Comparison of ENCODE assay signal across 24 mouse cellular contexts in genomic region chr13:41244306-41244830, GRCm38 (mm10). TPM values are rescaled to one million over a fixed set of nuclear protein-coding genes. Genes with fewer than 3 reads are reported as not detected.
DNase-seq lines count a peak whose midpoint lies in the region; ATAC-seq and TF ChIP-seq lines count a peak whose summit lies in the region.
"Had no signal": no experiment of that assay in that cellular context is flagged by ENCODE, and none has a peak within 500 bp of the region (broad histone marks: within the 10 kb centered on the region; RNA-seq: fewer than 3 reads in every experiment).

No protein-coding gene starts in this region.

- H3K9ac ChIP-seq in heart, adult 2 months (ENCODE audit: low read depth, low read length), result no peak overlapping the region
- H3K9ac ChIP-seq in kidney, embryonic 16.5 days (replicated peaks; ENCODE audit: low read length), result no peak overlapping the region
- no peak overlapping the region for H3K9ac ChIP-seq in MEL (ENCODE audit: control insufficient read depth, low read depth, low read length, poor library complexity, severe bottlenecking)
- H3K9ac ChIP-seq in hindbrain, embryonic 12.5 days, result no peak overlapping the region
- H3K9ac ChIP-seq: embryonic facial prominence, embryonic 13.5 days; liver, embryonic 14.5 days; midbrain, embryonic 13.5 days; neural tube, embryonic 13.5 days had no signal

- WGBS in heart, adult 2 months, result 18% methylated on average over 6 of the region's 6 CpGs
- WGBS in kidney, embryonic 16.5 days, result 56% methylated on average over 6 of the region's 6 CpGs
- 63% methylated on average over 6 of the region's 6 CpGs for WGBS in hindbrain, embryonic 12.5 days

- no peak for TF ChIP-seq EP300 in heart, adult 2 months (IDR thresholded peaks at IDR 0.05; ENCODE audit: insufficient read depth, low read depth, low read length)
- no peak for TF ChIP-seq EP300 in MEL (IDR thresholded peaks at IDR 0.05; ENCODE audit: low read depth in 1 of 2, low read length in 2 of 2)

- no peaks in the 10 kb centered on the region for H3K27me3 ChIP-seq in heart, adult 2 months (ENCODE audit: control insufficient read depth, insufficient read depth, low read length)
- no peaks in the 10 kb centered on the region; the same call in 1 of the 2 replicates for H3K27me3 ChIP-seq in kidney, embryonic 16.5 days (ENCODE audit: insufficient read depth, low read length)
- no peaks in the 10 kb centered on the region for H3K27me3 ChIP-seq in MEL (ENCODE audit: control insufficient read depth in 1 of 2, insufficient read depth in 2 of 2, low read length in 2 of 2)
- peaks cover 2% of the 10 kb centered on the region; the same call in 1 of the 2 replicates for H3K27me3 ChIP-seq in hindbrain, embryonic 12.5 days
- H3K27me3 ChIP-seq: embryonic facial prominence, embryonic 13.5 days; neural tube, embryonic 13.5 days had no signal

- peak; percentile 42 for TF ChIP-seq CTCF in heart, adult 2 months (IDR thresholded peaks at IDR 0.05)
- no peak for TF ChIP-seq CTCF in MEL (IDR thresholded peaks at IDR 0.05 in 2 of 3, conservative IDR thresholded peaks at IDR 0.05 in 1 of 3; ENCODE audit: control insufficient read depth in 1 of 3, insufficient read depth in 1 of 3, low read depth in 2 of 3, low read length in 3 of 3, poor library complexity in 1 of 3, severe bottlenecking in 1 of 3)

- H3K4me2 ChIP-seq in kidney, embryonic 16.5 days (replicated peaks; ENCODE audit: low read depth, low read length), result no peak overlapping the region
- H3K4me2 ChIP-seq in hindbrain, embryonic 12.5 days (replicated peaks), result no peak overlapping the region
- H3K4me2 ChIP-seq: embryonic facial prominence, embryonic 13.5 days; midbrain, embryonic 13.5 days; neural tube, embryonic 13.5 days had no signal

- H3K4me1 ChIP-seq in heart, adult 2 months (ENCODE audit: control insufficient read depth, insufficient read depth, low read length), result no peaks in the 10 kb centered on the region; the same call in none of the 2 replicates
- peaks cover 4% of the 10 kb centered on the region for H3K4me1 ChIP-seq in kidney, embryonic 16.5 days (ENCODE audit: insufficient read depth, low read length)
- peaks cover 0 to 8% of the 10 kb centered on the region in 2 experiments; a peak in 1 of 4 replicates for H3K4me1 ChIP-seq in MEL (ENCODE audit: control insufficient read depth in 1 of 2, insufficient read depth in 2 of 2, low read length in 2 of 2)
- peaks cover 4% of the 10 kb centered on the region for H3K4me1 ChIP-seq in hindbrain, embryonic 12.5 days

- H3K9me3 ChIP-seq in kidney, embryonic 16.5 days (ENCODE audit: low read length), result no peaks in the 10 kb centered on the region
- no peaks in the 10 kb centered on the region for H3K9me3 ChIP-seq in MEL (replicated peaks; ENCODE audit: insufficient read depth, low read length)
- H3K9me3 ChIP-seq in hindbrain, embryonic 12.5 days (replicated peaks), result no peaks in the 10 kb centered on the region
- H3K9me3 ChIP-seq: embryonic facial prominence, embryonic 13.5 days; hindbrain, embryonic 10.5 days; midbrain, embryonic 13.5 days; neural tube, embryonic 13.5 days had no signal

- H3K36me3 ChIP-seq in heart, adult 2 months (ENCODE audit: control insufficient read depth, insufficient read depth, low read length), result peaks cover 3% of the 10 kb centered on the region; the same call in 1 of the 2 replicates
- no peaks in the 10 kb centered on the region for H3K36me3 ChIP-seq in kidney, embryonic 16.5 days (ENCODE audit: insufficient read depth, low read length)
- peaks cover 0 to 5% of the 10 kb centered on the region in 2 experiments; a peak in 2 of 4 replicates for H3K36me3 ChIP-seq in MEL (ENCODE audit: control insufficient read depth in 1 of 2, insufficient read depth in 2 of 2, low read length in 2 of 2)
- no peaks in the 10 kb centered on the region for H3K36me3 ChIP-seq in hindbrain, embryonic 12.5 days
- H3K36me3 ChIP-seq: embryonic facial prominence, embryonic 13.5 days; hindbrain, embryonic 10.5 days; midbrain, embryonic 13.5 days; neural tube, embryonic 13.5 days had no signal

- no peaks in the 10 kb centered on the region for H3K79me2 ChIP-seq in heart, adult 2 months (replicated peaks; ENCODE audit: control insufficient read depth, insufficient read depth, low read length)
- no peaks in the 10 kb centered on the region for H3K79me2 ChIP-seq in MEL (ENCODE audit: control insufficient read depth, insufficient read depth, low read length, poor library complexity)

- no peak for TF ChIP-seq POLR2A in heart, adult 2 months (IDR thresholded peaks at IDR 0.05; ENCODE audit: insufficient read depth, low read depth, low read length)
- no peak for TF ChIP-seq POLR2A in MEL (IDR thresholded peaks at IDR 0.05; ENCODE audit: control insufficient read depth in 1 of 2, insufficient read depth in 1 of 2, low read depth in 1 of 2, low read length in 2 of 2, poor library complexity in 1 of 2)

- H3K27ac ChIP-seq in heart, adult 2 months, result no peak overlapping the region; the same call in 1 of the 2 replicates
- H3K27ac ChIP-seq in kidney, embryonic 16.5 days (ENCODE audit: low read length), result no peak overlapping the region
- H3K27ac ChIP-seq in MEL (ENCODE audit: control insufficient read depth, low read depth, low read length), result no peak overlapping the region
- no peak overlapping the region for H3K27ac ChIP-seq in hindbrain, embryonic 12.5 days
- H3K27ac ChIP-seq: embryonic facial prominence, embryonic 13.5 days; hindbrain, embryonic 10.5 days; liver, embryonic 14.5 days; midbrain, embryonic 13.5 days; neural tube, embryonic 13.5 days had no signal

- no peak for TF ChIP-seq RAD21 in MEL (IDR thresholded peaks at IDR 0.05; ENCODE audit: low read depth, low read length)

- intact Hi-C loops in heart, adult 2 months (cut with DNase I), result no loop called here
- intact Hi-C loops in left cerebral cortex, postnatal 25 days (cut with DNase I), result no loop called here

- DNase-seq in heart, adult 2 months, result no peak
- DNase-seq in heart, adult 18-20 months, result no peak
- peak; percentile 13 for DNase-seq in kidney, postnatal 10 days
- no peak for DNase-seq in MEL (ENCODE audit: low read depth, low spot score)
- DNase-seq in retina, adult 2 months (ENCODE audit: low read depth, low spot score), result peak; percentile 82
- no peak for DNase-seq in left cerebral cortex, postnatal 25 days (ENCODE audit: low spot score in 2 of 2)
- DNase-seq: adrenal gland, adult 8-10 months; cerebellum, adult 9-10 months; kidney, adult 8-10 months; layer of hippocampus, adult 9-11 months; thymus, adult 18-20 months had no signal

- H3K4me3 ChIP-seq in heart, adult 2 months, result no peak overlapping the region
- no peak overlapping the region for H3K4me3 ChIP-seq in kidney, embryonic 16.5 days (ENCODE audit: low read length)
- H3K4me3 ChIP-seq in MEL (ENCODE audit: control insufficient read depth in 1 of 2, insufficient read depth in 1 of 2, low read depth in 2 of 2, low read length in 2 of 2), result no peak overlapping the region
- no peak overlapping the region for H3K4me3 ChIP-seq in hindbrain, embryonic 12.5 days
- H3K4me3 ChIP-seq: embryonic facial prominence, embryonic 13.5 days; hindbrain, embryonic 10.5 days; midbrain, embryonic 13.5 days; neural tube, embryonic 13.5 days had no signal

- no peak for ATAC-seq in kidney, embryonic 16.5 days (ENCODE audit: low FRiP score, low TSS enrichment)
- no peak for ATAC-seq in hindbrain, embryonic 12.5 days (ENCODE audit: low FRiP score)
- ATAC-seq: forebrain, embryonic 14.5 days; lung, postnatal 0 days; midbrain, embryonic 13.5 days had no signal

TF ChIP-seq in MEL, 35 proteins besides CTCF, POLR2A, EP300 and RAD21:
- TF ChIP-seq ZMIZ1 (IDR thresholded peaks at IDR 0.05; ENCODE audit: low read depth, low read length) (no peak), ETS1 (IDR thresholded peaks at IDR 0.05; ENCODE audit: low read depth, low read length) (peak; percentile 30; the same call in 1 of the 2 replicates)

RNA-seq across cellular contexts. Expression of gene Smim13, which starts 5.3 kb away (rescaled TPM):
- total RNA-seq in heart, adult 2 months (2021), result 10 to 100 TPM; 23.0 to 27.6 TPM
- polyA plus RNA-seq in heart, adult 2 months (2012; rRNA removed), result 9.0 and 19.7 TPM in 2 replicates
- total RNA-seq in heart, adult 18-20 months (2021), result 10 to 100 TPM; 24.7 to 27.5 TPM
- polyA plus RNA-seq in kidney, embryonic 16.5 days (2015; fragmentation: Nextera tagmentation; extraction: Ambion mirVana), result 10.0 and 10.8 TPM in 2 replicates
- total RNA-seq in MEL (2012; rRNA removed), result 10.7 and 11.1 TPM in 2 replicates
- polyA plus RNA-seq in MEL (2012; ENCODE audit: insufficient read depth in 1 of 2, insufficient read length in 2 of 2, low read depth in 1 of 2, low replicate concordance in 2 of 2, missing spikeins in 1 of 2), result 10 to 100 TPM in 1 of 2 experiments, not detected in 1; 13.1 TPM
- polyA plus RNA-seq in hindbrain, embryonic 12.5 days (2016; fragmentation: Nextera tagmentation; extraction: Ambion mirVana), result 20.0 and 21.5 TPM in 2 replicates
- total RNA-seq in left cerebral cortex, postnatal 25 days (2021), result 100 to 1,000 TPM; 178 to 186 TPM

RNA-seq across cellular contexts. Expression of gene Elovl2, which starts 24.2 kb away (rescaled TPM):
- under 1 TPM; 0.05 to 0.18 TPM for total RNA-seq in heart, adult 2 months (2021)
- 0.04 and 0.18 TPM in 2 replicates for polyA plus RNA-seq in heart, adult 2 months (2012; rRNA removed)
- total RNA-seq in heart, adult 18-20 months (2021), result under 1 TPM; 0.13 to 0.17 TPM
- polyA plus RNA-seq in kidney, embryonic 16.5 days (2015; fragmentation: Nextera tagmentation; extraction: Ambion mirVana), result 23.3 and 23.7 TPM in 2 replicates
- total RNA-seq in MEL (2012; rRNA removed), result not detected in 2 replicates
- not detected for polyA plus RNA-seq in MEL (2012; ENCODE audit: insufficient read depth in 1 of 2, insufficient read length in 2 of 2, low read depth in 1 of 2, low replicate concordance in 2 of 2, missing spikeins in 1 of 2)
- polyA plus RNA-seq in hindbrain, embryonic 12.5 days (2016; fragmentation: Nextera tagmentation; extraction: Ambion mirVana), result 38.0 and 41.4 TPM in 2 replicates
- total RNA-seq in left cerebral cortex, postnatal 25 days (2021), result 10 to 100 TPM; 21.9 to 23.3 TPM

RNA-seq across cellular contexts. Expression of gene Gm17364, which starts 29.4 kb away (rescaled TPM):
- not detected for total RNA-seq in heart, adult 2 months (2021)
- polyA plus RNA-seq in heart, adult 2 months (2012; rRNA removed), result not detected in 2 replicates
- not detected for total RNA-seq in heart, adult 18-20 months (2021)
- not detected in 2 replicates for polyA plus RNA-seq in kidney, embryonic 16.5 days (2015; fragmentation: Nextera tagmentation; extraction: Ambion mirVana)
- not detected in 2 replicates for total RNA-seq in MEL (2012; rRNA removed)
- not detected for polyA plus RNA-seq in MEL (2012; ENCODE audit: insufficient read depth in 1 of 2, insufficient read length in 2 of 2, low read depth in 1 of 2, low replicate concordance in 2 of 2, missing spikeins in 1 of 2)
- not detected in 2 replicates for polyA plus RNA-seq in hindbrain, embryonic 12.5 days (2016; fragmentation: Nextera tagmentation; extraction: Ambion mirVana)
- not detected for total RNA-seq in left cerebral cortex, postnatal 25 days (2021)
- total RNA-seq: adrenal gland, adult 8-10 months; heart, adult 8-10 months; left cerebral cortex, adult 8-10 months; megakaryocyte progenitor cell, adult 5-6 weeks had no signal
- polyA plus RNA-seq: embryonic facial prominence, embryonic 13.5 days; forebrain, embryonic 14.5 days; hindbrain, embryonic 10.5 days; limb, embryonic 11.5 days; liver, embryonic 14.5 days; lung, postnatal 0 days; midbrain, embryonic 13.5 days; neural tube, embryonic 13.5 days had no signal

Comparison
In these comparisons a context has a peak if more than half of its experiments do, and no peak if none do; other contexts are left out.
1. DNase-seq: peak in kidney, postnatal 10 days (single experiment) and retina, adult 2 months (single experiment); none in heart, adult 2 months (0 of 2), heart, adult 18-20 months (0 of 2), MEL (single experiment) and left cerebral cortex, postnatal 25 days (0 of 2).
2. RNA of gene Smim13, which starts 5.3 kb away (total RNA-seq): 178 to 186 TPM in left cerebral cortex, postnatal 25 days; 23.0 to 27.6 TPM in heart, adult 2 months, 24.7 to 27.5 TPM in heart, adult 18-20 months and 10.7 to 11.1 TPM in MEL; every median in the first group is over 4 times any median in the second.
3. RNA of gene Elovl2, which starts 24.2 kb away (total RNA-seq): 21.9 to 23.3 TPM in left cerebral cortex, postnatal 25 days; 0.05 to 0.18 TPM in heart, adult 2 months, 0.13 to 0.17 TPM in heart, adult 18-20 months and not detected in MEL; every median in the first group is over 10 times any median in the second.